Mouse (Mus musculus): Measurements from ENCODE around the gene Synj1.

DNA sequence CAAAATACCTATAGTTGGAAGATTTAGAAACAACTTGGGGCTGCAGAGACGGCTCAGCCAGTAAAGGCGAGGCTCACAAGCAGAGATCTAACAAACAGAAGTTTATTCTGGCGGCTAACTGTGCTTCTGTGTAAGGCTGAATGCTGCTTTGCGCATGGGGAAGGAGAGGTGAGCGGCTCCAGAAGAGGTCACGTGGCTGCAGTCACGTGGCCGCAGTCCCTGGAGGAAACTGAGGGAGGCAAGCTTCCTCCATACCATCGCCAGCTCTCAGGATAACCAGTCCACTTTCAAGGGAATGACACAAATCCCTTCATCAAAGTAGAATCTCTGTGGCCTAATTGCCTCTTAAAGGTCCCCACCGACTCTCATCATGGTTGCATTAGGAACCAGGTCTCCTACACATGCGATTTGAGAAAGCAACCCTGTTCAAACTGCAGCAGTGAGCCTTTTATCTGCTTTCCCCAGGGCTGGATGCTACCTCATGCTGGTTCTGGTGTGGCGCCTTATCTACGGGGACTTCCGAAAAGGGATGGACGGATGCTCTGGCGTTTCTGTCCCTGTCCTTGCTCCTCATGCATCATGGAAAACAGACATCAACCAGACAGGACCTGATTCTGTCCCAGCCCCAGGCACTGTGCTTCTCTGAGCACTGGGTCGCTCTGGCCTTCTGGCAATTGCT is 100.1 kb downstream of the Synj1 start:
- TF ChIP-seq CTCF (IDR thresholded peaks at IDR 0.05; ENCODE audit: control insufficient read depth, insufficient read depth, insufficient read length) (no peak), MAX (IDR thresholded peaks at IDR 0.05) (no peak), USF1 (IDR thresholded peaks at IDR 0.05; ENCODE audit: low read depth) (peak; percentile 33), MYOG (IDR thresholded peaks at IDR 0.05; ENCODE audit: control insufficient read depth, extremely low read depth, insufficient read length) (no peak), FOSL1 (IDR thresholded peaks at IDR 0.05; ENCODE audit: insufficient read depth, low read length, poor library complexity, severe bottlenecking) (no peak), CEBPB (IDR thresholded peaks at IDR 0.05; ENCODE audit: low read depth) (no peak), MYOD1 (IDR thresholded peaks at IDR 0.05; ENCODE audit: control insufficient read depth, insufficient read length, low read depth) (no peak)
